Mouse (Mus musculus): Measurements from ENCODE around the gene Etnk1.

DNA sequence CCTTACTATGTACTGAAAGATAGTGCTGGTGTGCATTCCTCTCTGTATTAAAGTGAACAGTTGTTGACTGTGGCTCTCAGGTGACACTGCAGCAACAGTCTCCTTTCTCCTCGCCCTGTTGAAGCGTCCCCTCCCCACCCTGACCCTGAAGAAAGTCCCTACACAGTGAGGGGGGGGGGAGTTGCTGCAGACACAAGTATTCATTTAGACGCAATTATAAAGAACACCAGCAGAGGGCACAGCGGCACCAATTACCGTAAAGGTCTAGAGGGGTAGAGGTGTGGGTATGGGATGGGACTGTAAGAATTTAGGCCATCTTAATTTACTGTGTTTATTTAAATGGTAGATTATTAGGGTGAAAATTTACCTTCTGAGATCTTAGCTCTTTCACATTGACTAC lies 17.7 kb downstream of the Etnk1 start:
- peak; percentile 40; the same call in 1 of the 2 replicates for TF ChIP-seq CTCF (IDR thresholded peaks at IDR 0.05; ENCODE audit: extremely low read depth, insufficient read depth, low read length)
- no peak for TF ChIP-seq POLR2A (IDR thresholded peaks at IDR 0.05; ENCODE audit: extremely low read depth, insufficient read depth, low read length)
